Mouse (Mus musculus): ENCODE measurements around the gene Lrch4.

- no peak for TF ChIP-seq FLI1 (IDR thresholded peaks at IDR 0.05; ENCODE audit: low read length)
- TF ChIP-seq GATA1 (IDR thresholded peaks at IDR 0.05; ENCODE audit: borderline replicate concordance, low read length), result no peak
These were observed 17.7 kb upstream of the Lrch4 start for GRCm38 (mm10) chr5:137611245-137611602.

All from megakaryocyte, embryonic 14.5 days (primary cell).